Mouse (Mus musculus) stomach, postnatal 0 days (tissue): ENCODE results near the gene Znrf4.

Source experiments
- CTCF ChIP-seq: IDR thresholded peaks from 2 replicates; pipeline ENCODE4 v1.5.1; 2016; ENCODE audit warnings: antibody characterized with exemption, low read depth, mild to moderate bottlenecking, moderate library complexity
- EP300 ChIP-seq: optimal IDR thresholded peaks from 2 replicates; pipeline ENCODE3; 2016; ENCODE audit warnings: antibody characterized with exemption

GRCm38 (mm10) chr17:56510473-56510969 is 1.7 kb downstream of the Znrf4 start:
- no peak for TF ChIP-seq CTCF
- no peak for TF ChIP-seq EP300
